Mouse (Mus musculus) MEL (cell line): ENCODE measurements around the gene Xpo4. TPM values are rescaled to one million over a fixed set of nuclear protein-coding genes. Genes with fewer than 3 reads are reported as not detected.
A peak's percentile ranks its signal among the peaks of the same experiment; 100 is the strongest.

Experiments
- DNase-seq: peaks from one replicate; pipeline ENCODE4 v3.0.0; 2011; ENCODE audit warnings: low read depth, low spot score
- H3K27ac ChIP-seq: 2 replicates; pipeline ENCODE4 v1.5.1; 2012; ENCODE audit warnings: low read depth, mild to moderate bottlenecking, control low read depth, low read length, moderate library complexity; ENCODE audit not compliant: control insufficient read depth
- H3K27me3 ChIP-seq, 2 experiments: fragments of 150-350 bp in 1 of 2; sonication (generic) in 1 of 2; 2 replicates each; pipeline ENCODE4 v1.6.1; 2012; ENCODE audit warnings: low read length in 2 of 2, mild to moderate bottlenecking in 2 of 2, improper control_type of control experiment in 1 of 2, moderate library complexity in 1 of 2; ENCODE audit not compliant: insufficient read depth in 2 of 2, control insufficient read depth in 1 of 2
- H3K36me3 ChIP-seq, 2 experiments: 2 replicates each; pipeline ENCODE4 v1.6.1; 2012 to 2014; ENCODE audit warnings: low read length in 2 of 2, improper control_type of control experiment in 1 of 2, inconsistent platforms in 1 of 2, mild to moderate bottlenecking in 1 of 2; ENCODE audit not compliant: insufficient read depth in 2 of 2, control insufficient read depth in 1 of 2
- H3K4me1 ChIP-seq, 2 experiments: fragments of 150-350 bp in 1 of 2; sonication (generic) in 1 of 2; 2 replicates each; pipeline ENCODE4 v1.6.1; 2012; ENCODE audit warnings: low read length in 2 of 2, improper control_type of control experiment in 1 of 2, mild to moderate bottlenecking in 1 of 2; ENCODE audit not compliant: insufficient read depth in 2 of 2, control insufficient read depth in 1 of 2
- H3K4me3 ChIP-seq, 2 experiments: fragments of 150-350 bp in 1 of 2; sonication (generic) in 1 of 2; 2 replicates each; pipeline ENCODE4 v1.5.1; 2012; ENCODE audit warnings: low read depth in 2 of 2, low read length in 2 of 2, mild to moderate bottlenecking in 2 of 2, moderate library complexity in 2 of 2, control low read depth in 1 of 2, improper control_type of control experiment in 1 of 2; ENCODE audit not compliant: control insufficient read depth in 1 of 2, insufficient read depth in 1 of 2
- H3K79me2 ChIP-seq: 2 replicates; pipeline ENCODE4 v1.6.1; 2012; ENCODE audit warnings: mild to moderate bottlenecking, low read length, moderate library complexity; ENCODE audit not compliant: control insufficient read depth, poor library complexity, insufficient read depth
- H3K9ac ChIP-seq: 2 replicates; pipeline ENCODE4 v1.6.1; 2012; ENCODE audit warnings: low read depth, mild to moderate bottlenecking, control low read depth, low read length, moderate library complexity; ENCODE audit not compliant: control insufficient read depth, poor library complexity, severe bottlenecking
- H3K9me3 ChIP-seq: fragments of 150-350 bp; sonication (generic); replicated peaks from 2 replicates; pipeline ENCODE4 v1.6.1; 2012; ENCODE audit warnings: mild to moderate bottlenecking, low read length, improper control_type of control experiment, moderate library complexity; ENCODE audit not compliant: insufficient read depth
- BHLHE40 ChIP-seq: IDR thresholded peaks from 2 replicates; pipeline ENCODE4 v1.6.1; 2012; ENCODE audit warnings: low read depth, mild to moderate bottlenecking, inconsistent platforms, low read length, improper control_type of control experiment, borderline replicate concordance
- CTCF ChIP-seq, 3 experiments: IDR thresholded peaks in 2 of 3; conservative IDR thresholded peaks in 1 of 3; 2 replicates each; pipeline ENCODE4 v1.5.1; 2011 to 2012; ENCODE audit warnings: low read length in 3 of 3, low read depth in 2 of 3, mild to moderate bottlenecking in 2 of 3, improper control_type of control experiment in 1 of 3, inconsistent platforms in 1 of 3, mixed read lengths in 1 of 3, moderate library complexity in 1 of 3; ENCODE audit not compliant: control insufficient read depth in 1 of 3, insufficient read depth in 1 of 3, poor library complexity in 1 of 3, severe bottlenecking in 1 of 3
- ELF1 ChIP-seq: IDR thresholded peaks from 2 replicates; pipeline ENCODE4 v1.6.1; 2014; ENCODE audit warnings: low read depth, mild to moderate bottlenecking, inconsistent platforms, low read length, improper control_type of control experiment, moderate library complexity
- EP300 ChIP-seq, 2 experiments: IDR thresholded peaks; 2 replicates each; pipeline ENCODE4 v1.6.1; 2011; ENCODE audit warnings: improper control_type of control experiment in 2 of 2, low read length in 2 of 2, low read depth in 1 of 2, mild to moderate bottlenecking in 1 of 2
- ETS1 ChIP-seq: IDR thresholded peaks from 2 replicates; pipeline ENCODE4 v1.6.1; 2012; ENCODE audit warnings: low read depth, mild to moderate bottlenecking, inconsistent platforms, low read length, improper control_type of control experiment, moderate library complexity
- GATA1 ChIP-seq: IDR thresholded peaks from 2 replicates; pipeline ENCODE4 v1.6.1; 2011; ENCODE audit warnings: low read depth, low read length, improper control_type of control experiment
- HCFC1 ChIP-seq: IDR thresholded peaks from 2 replicates; pipeline ENCODE4 v1.6.1; 2012; ENCODE audit warnings: low read depth, mild to moderate bottlenecking, inconsistent platforms, low read length, improper control_type of control experiment, moderate library complexity
- JUND ChIP-seq: IDR thresholded peaks from 2 replicates; pipeline ENCODE4 v1.6.1; 2011; ENCODE audit warnings: low read depth, mild to moderate bottlenecking, improper control_type of control experiment, low read length
- MAFK ChIP-seq: IDR thresholded peaks from 2 replicates; pipeline ENCODE4 v1.6.1; 2011; ENCODE audit warnings: low read depth, mild to moderate bottlenecking, low read length, improper control_type of control experiment, borderline replicate concordance
- MAX ChIP-seq: IDR thresholded peaks from 2 replicates; pipeline ENCODE4 v1.6.1; 2011; ENCODE audit warnings: low read length, improper control_type of control experiment
- MEF2A ChIP-seq: IDR thresholded peaks from 2 replicates; pipeline ENCODE4 v1.6.1; 2014; ENCODE audit warnings: low read depth, mild to moderate bottlenecking, inconsistent platforms, low read length, improper control_type of control experiment; ENCODE audit not compliant: poor library complexity, insufficient replicate concordance, severe bottlenecking; ENCODE audit errors: extremely low read depth
- MXI1 ChIP-seq: IDR thresholded peaks from 2 replicates; pipeline ENCODE4 v1.6.1; 2011; ENCODE audit warnings: mild to moderate bottlenecking, low read depth, low read length, improper control_type of control experiment
- POLR2A ChIP-seq, 2 experiments: IDR thresholded peaks; 2 replicates each; pipeline ENCODE4 v1.6.1; 2011 to 2012; ENCODE audit warnings: low read length in 2 of 2, mild to moderate bottlenecking in 2 of 2, control low read depth in 1 of 2, improper control_type of control experiment in 1 of 2, low read depth in 1 of 2, moderate library complexity in 1 of 2; ENCODE audit not compliant: control insufficient read depth in 1 of 2, insufficient read depth in 1 of 2, poor library complexity in 1 of 2
- POLR2AphosphoS2 ChIP-seq: IDR thresholded peaks from 2 replicates; pipeline ENCODE4 v1.6.1; 2011; ENCODE audit warnings: low read length, improper control_type of control experiment
- RAD21 ChIP-seq: IDR thresholded peaks from 2 replicates; pipeline ENCODE4 v1.6.1; 2011; ENCODE audit warnings: mild to moderate bottlenecking, low read depth, low read length, improper control_type of control experiment
- TBP ChIP-seq: IDR thresholded peaks from 2 replicates; pipeline ENCODE4 v1.8.0; 2011; ENCODE audit warnings: low read depth, low read length, improper control_type of control experiment
- TCF12 ChIP-seq: IDR thresholded peaks from 2 replicates; pipeline ENCODE4 v1.6.1; 2014; ENCODE audit warnings: low read depth, mild to moderate bottlenecking, inconsistent platforms, low read length, improper control_type of control experiment, moderate library complexity
- UBTF ChIP-seq: IDR thresholded peaks from 2 replicates; pipeline ENCODE4 v1.6.1; 2012; ENCODE audit warnings: low read depth, mild to moderate bottlenecking, inconsistent platforms, low read length, improper control_type of control experiment, moderate library complexity, borderline replicate concordance; ENCODE audit not compliant: insufficient read depth
- USF1 ChIP-seq: IDR thresholded peaks from 2 replicates; pipeline ENCODE4 v1.6.1; 2014; ENCODE audit warnings: low read depth, mild to moderate bottlenecking, inconsistent platforms, low read length, improper control_type of control experiment, moderate library complexity
- USF2 ChIP-seq, 2 experiments: IDR thresholded peaks; 2 replicates each; pipeline ENCODE4 v1.6.1; 2011 to 2012; ENCODE audit warnings: improper control_type of control experiment in 2 of 2, low read length in 2 of 2, borderline replicate concordance in 1 of 2, inconsistent platforms in 1 of 2, low read depth in 1 of 2, mild to moderate bottlenecking in 1 of 2; ENCODE audit not compliant: insufficient read depth in 1 of 2
- ZKSCAN1 ChIP-seq: IDR thresholded peaks from 2 replicates; pipeline ENCODE4 v1.6.1; 2012; ENCODE audit warnings: low read depth, mild to moderate bottlenecking, inconsistent platforms, low read length, improper control_type of control experiment, moderate library complexity
- ZMIZ1 ChIP-seq: IDR thresholded peaks from 2 replicates; pipeline ENCODE4 v1.6.1; 2012; ENCODE audit warnings: low read depth, mild to moderate bottlenecking, inconsistent platforms, low read length, improper control_type of control experiment, moderate library complexity
- polyA plus RNA-seq, 2 experiments: library from polyadenylated mRNA; stranded (reverse) in 1 of 2; unstranded in 1 of 2; fragments of >175 nt in 1 of 2; fragments of >200 nt in 1 of 2; gene quantifications; 2 replicates each; pipeline versions ENCODE4 v1.2.1 to v1.2.4; 2012; ENCODE audit warnings: low replicate concordance in 2 of 2, low read depth in 1 of 2; ENCODE audit not compliant: insufficient read length in 2 of 2, insufficient read depth in 1 of 2, missing spikeins in 1 of 2
- total RNA-seq: library from RNA; depleted of rRNA; stranded (reverse); fragments of 300-350 nt; gene quantifications from 2 replicates; pipeline ENCODE4 v1.2.3, GENCODE M21; 2012

The Xpo4 gene
- total and polyA plus RNA-seq, 3 experiments = 32.3 to 46.5 TPM; not detected in 1

DNA sequence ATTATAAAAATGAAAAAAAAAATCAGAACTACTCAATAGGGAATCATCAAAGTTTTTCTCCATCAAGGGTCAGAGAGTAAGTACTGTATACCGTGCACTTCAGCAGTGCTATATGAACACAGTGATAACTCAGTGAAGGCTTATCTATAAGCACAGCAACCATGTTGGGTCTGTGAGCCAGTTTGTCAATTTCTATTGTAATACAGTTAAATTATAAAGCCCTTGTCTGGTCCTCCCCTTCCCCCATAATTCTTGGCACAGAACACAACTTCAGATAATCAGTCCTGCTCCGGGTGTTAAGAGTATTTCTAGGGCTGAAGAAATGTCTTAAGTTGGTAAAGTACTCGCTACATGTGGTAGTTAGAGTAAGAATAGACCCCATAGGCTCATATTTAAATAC, 73.4 kb downstream of the Xpo4 start:
- Histone ChIP-seq H3K9ac (no peak overlapping the region), H3K79me2 (no peaks in the 10 kb centered on the region), H3K4me3 (no peak overlapping the region), H3K27me3 (no peaks in the 10 kb centered on the region), H3K9me3 (no peaks in the 10 kb centered on the region), H3K4me1 (no peaks in the 10 kb centered on the region), H3K27ac (no peak overlapping the region), H3K36me3 (peaks cover 6 to 37% of the 10 kb centered on the region in 2 experiments)
- DNase-seq = peak; percentile 47
- TF ChIP-seq EP300 (IDR thresholded peaks at IDR 0.05; ENCODE audit: low read depth in 1 of 2, low read length in 2 of 2) = 0 out of 4 replicates have a peak, but pooled peaks of 1 of the 2 experiments have one; percentile 6
- no peak for TF ChIP-seq TBP
- no peak for TF ChIP-seq MAX
- no peak for TF ChIP-seq CTCF (IDR thresholded peaks at IDR 0.05 in 2 of 3, conservative IDR thresholded peaks at IDR 0.05 in 1 of 3; ENCODE audit: control insufficient read depth in 1 of 3, insufficient read depth in 1 of 3, low read depth in 2 of 3, low read length in 3 of 3, poor library complexity in 1 of 3, severe bottlenecking in 1 of 3)
- TF ChIP-seq ZMIZ1 = no peak
- 0 out of 2 replicates have a peak, but pooled peaks have one; percentile 10 for TF ChIP-seq TCF12
- TF ChIP-seq JUND = no peak

GRCm38 (mm10) chr14:57576364-57577060, 88.7 kb downstream of the Xpo4 start:
- Histone ChIP-seq H3K79me2 (no peaks in the 10 kb centered on the region), H3K9ac (no peak overlapping the region), H3K27ac (no peak overlapping the region), H3K4me3 (no peak overlapping the region), H3K27me3 (no peaks in the 10 kb centered on the region), H3K4me1 (peaks cover 3 to 17% of the 10 kb centered on the region in 2 experiments), H3K36me3 (peaks cover 7 to 21% of the 10 kb centered on the region in 2 experiments; a peak in 3 of 4 replicates), H3K9me3 (no peaks in the 10 kb centered on the region)
- peak; percentile 36 for DNase-seq
- no peak for TF ChIP-seq TBP
- TF ChIP-seq BHLHE40 = no peak
- no peak for TF ChIP-seq ETS1

DNA sequence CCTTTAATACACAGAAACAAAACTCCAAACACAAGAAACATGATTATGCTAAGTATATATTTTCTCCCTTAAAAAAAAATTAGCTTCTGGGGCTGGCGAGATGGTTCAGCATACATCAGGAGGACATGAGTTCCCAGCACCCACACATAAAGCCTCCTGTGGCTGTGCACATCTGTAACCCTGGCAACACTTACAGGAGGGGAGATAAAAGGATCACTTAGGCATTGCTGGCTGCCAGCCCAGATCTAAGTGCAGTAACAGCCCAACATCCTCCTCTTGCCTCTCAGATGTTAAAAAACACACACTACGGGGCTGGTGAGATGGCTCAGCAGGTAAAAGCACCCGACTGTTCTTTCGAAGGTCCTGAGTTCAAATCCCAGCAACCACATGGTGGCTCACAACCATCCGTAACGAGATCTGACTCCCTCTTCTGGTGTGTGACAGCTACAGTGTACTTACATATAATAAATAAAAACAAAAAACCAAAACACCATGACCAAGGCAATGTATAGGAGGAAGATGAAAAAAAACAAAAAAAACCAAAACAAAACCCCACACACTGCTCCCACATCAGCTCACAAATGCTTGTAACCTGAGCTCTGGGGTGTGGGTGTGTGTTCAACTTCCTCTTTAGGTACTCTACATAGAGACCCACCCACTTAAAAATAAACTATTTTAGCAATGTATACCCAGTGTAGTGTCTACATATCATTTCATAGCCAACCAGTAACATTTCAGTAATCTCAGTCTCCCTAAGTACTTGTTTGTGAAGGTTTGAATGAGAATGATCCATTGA, 90.2 kb downstream of the Xpo4 start:
- no peak overlapping the region for H3K9ac ChIP-seq
- H3K4me1 ChIP-seq = peaks cover 6 to 20% of the 10 kb centered on the region in 2 experiments
- peak overlapping the region; percentile 25; the same call in 1 of the 2 replicates for H3K27ac ChIP-seq
- DNase-seq = peak; percentile 91
- no peaks in the 10 kb centered on the region for H3K27me3 ChIP-seq
- peaks cover 4 to 21% of the 10 kb centered on the region in 2 experiments; a peak in 3 of 4 replicates for H3K36me3 ChIP-seq
- no peaks in the 10 kb centered on the region for H3K9me3 ChIP-seq
- no peaks in the 10 kb centered on the region; the same call in 1 of the 2 replicates for H3K79me2 ChIP-seq
- H3K4me3 ChIP-seq = no peak overlapping the region
- TF ChIP-seq ZKSCAN1 (no peak), ELF1 (peak; percentile 43; the same call in 1 of the 2 replicates), USF1 (no peak), USF2 (IDR thresholded peaks at IDR 0.05; ENCODE audit: borderline replicate concordance in 1 of 2, insufficient read depth in 1 of 2, low read depth in 1 of 2, low read length in 2 of 2) (no peak), GATA1 (peak; percentile 86), MAFK (no peak), HCFC1 (peak; percentile 38; the same call in 1 of the 2 replicates), MAX (no peak), POLR2AphosphoS2 (peak; percentile 78; the same call in 1 of the 2 replicates), UBTF (no peak), MXI1 (peak; percentile 63; the same call in 1 of the 2 replicates), MEF2A (no peak), POLR2A (IDR thresholded peaks at IDR 0.05; ENCODE audit: control insufficient read depth in 1 of 2, insufficient read depth in 1 of 2, low read depth in 1 of 2, low read length in 2 of 2, poor library complexity in 1 of 2) (no peak; a peak in 1 of 4 replicates), RAD21 (no peak), TBP (0 out of 2 replicates have a peak, but pooled peaks have one; percentile 43)
